Mouse (Mus musculus) frontal cortex, postnatal 36 days (tissue): ENCODE measurements around the gene Gm11238.
"Not testable (repeated sequence)": the region's sequence is repeated elsewhere in the genome, so short reads cannot be mapped to it uniquely, and the experiment has no call there.

Source experiments
- DNase-seq, 2 experiments: peaks; one replicate each; pipeline ENCODE4 v3.0.0; 2022; ENCODE audit warnings: low spot score in 2 of 2

Gene Gm11238

DNA sequence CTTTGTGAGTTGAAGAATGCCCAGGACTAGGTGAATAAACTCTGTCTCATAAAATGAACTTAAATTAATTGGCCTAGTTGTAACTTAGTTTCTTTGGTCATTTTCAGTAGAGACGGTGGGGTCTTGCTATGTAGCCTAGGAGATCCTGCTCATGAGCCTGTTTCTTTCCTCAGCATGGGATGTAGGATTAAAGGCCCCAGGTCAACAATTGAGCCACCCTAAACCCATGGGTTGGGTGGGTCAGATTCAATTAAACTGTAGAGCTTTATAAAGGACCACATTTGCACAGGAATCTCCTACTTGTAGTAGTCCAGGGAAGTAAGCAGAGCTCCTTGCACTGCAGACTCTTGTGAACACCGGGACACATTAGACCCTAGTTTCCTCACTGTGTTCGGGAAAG is at the start of gene Gm11238:
Gene Gm11238, plus strand, starts transcription at position 301 of the 400 bp plus-strand sequence.
- DNase-seq = not testable (repeated sequence)

DNA sequence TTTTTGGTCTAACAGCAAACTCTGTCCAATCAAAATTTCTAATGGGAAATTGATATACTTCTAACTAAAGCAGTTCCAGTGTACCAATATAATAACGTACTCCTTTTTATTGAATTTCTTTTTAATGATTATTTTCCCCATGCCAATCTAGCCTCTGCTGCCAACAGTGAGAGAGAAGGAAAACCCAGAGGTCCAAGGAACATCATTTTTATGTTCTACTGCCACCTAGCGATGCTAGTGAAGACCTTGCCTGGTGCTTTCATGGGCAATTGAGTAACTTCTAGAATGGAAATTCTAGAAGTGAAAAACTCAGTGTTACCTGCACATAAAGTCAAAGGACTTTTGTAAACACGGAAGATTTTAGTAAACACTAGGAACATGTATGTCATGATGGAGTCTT is 8.4 kb upstream of the Gm11238 start:
- DNase-seq = peak; percentile 2 to 23

GRCm38 (mm10) chr4:73622684-73623083 is 15.0 kb downstream of the Gm11238 start, which contains the start of gene Gm11237:
Gene Gm11237, plus strand, starts transcription at chr4:73622984.
- DNase-seq = not testable (repeated sequence)

GRCm38 (mm10) chr4:73637821-73638220 is 30.1 kb downstream of the Gm11238 start, which contains the start of gene Gm11236:
Gene Gm11236, plus strand, starts transcription at chr4:73638121.
- DNase-seq = not testable (repeated sequence)

DNA sequence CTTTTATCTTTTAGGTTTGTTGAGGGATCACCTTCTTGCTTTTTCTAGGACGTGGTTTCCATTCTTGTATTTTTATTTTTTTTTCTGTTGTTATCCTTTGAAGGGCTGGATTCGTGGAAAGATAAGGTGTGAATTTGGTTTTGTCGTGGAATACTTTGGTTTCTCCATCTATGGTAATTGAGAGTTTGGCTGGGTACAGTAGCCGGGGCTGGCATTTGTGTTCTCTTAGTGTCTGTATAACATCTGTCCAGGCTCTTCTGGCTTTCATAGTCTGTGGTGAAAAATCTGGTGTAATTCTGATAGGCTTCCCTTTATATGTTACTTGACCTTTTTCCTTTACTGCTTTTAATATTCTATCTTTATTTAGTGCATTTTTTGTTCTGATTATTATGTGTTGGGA is 54.2 kb downstream of the Gm11238 start:
- DNase-seq = not testable (repeated sequence)

GRCm38 (mm10) chr4:73668054-73668453 is 60.4 kb downstream of the Gm11238 start, which contains the start of gene Gm11239:
Gene Gm11239, plus strand, starts transcription at chr4:73668354.
- not testable (repeated sequence) for DNase-seq

DNA sequence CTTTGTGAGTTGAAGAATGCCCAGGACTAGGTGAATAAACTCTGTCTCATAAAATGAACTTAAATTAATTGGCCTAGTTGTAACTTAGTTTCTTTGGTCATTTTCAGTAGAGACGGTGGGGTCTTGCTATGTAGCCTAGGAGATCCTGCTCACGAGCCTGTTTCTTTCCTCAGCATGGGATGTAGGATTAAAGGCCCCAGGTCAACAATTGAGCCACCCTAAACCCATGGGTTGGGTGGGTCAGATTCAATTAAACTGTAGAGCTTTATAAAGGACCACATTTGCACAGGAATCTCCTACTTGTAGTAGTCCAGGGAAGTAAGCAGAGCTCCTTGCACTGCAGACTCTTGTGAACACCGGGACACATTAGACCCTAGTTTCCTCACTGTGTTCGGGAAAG is 75.5 kb downstream of the Gm11238 start, which contains the start of gene Gm428:
Gene Gm428, plus strand, starts transcription at position 301 of the 400 bp plus-strand sequence.
- DNase-seq = not testable (repeated sequence)
